Mouse (Mus musculus): ENCODE data around the gene Ifna2. TPM values are rescaled to one million over a fixed set of nuclear protein-coding genes. Genes with fewer than 3 reads are reported as not detected.

Ifna2 gene
- total RNA-seq, 2 experiments from 2014 or later: not detected

DNA sequence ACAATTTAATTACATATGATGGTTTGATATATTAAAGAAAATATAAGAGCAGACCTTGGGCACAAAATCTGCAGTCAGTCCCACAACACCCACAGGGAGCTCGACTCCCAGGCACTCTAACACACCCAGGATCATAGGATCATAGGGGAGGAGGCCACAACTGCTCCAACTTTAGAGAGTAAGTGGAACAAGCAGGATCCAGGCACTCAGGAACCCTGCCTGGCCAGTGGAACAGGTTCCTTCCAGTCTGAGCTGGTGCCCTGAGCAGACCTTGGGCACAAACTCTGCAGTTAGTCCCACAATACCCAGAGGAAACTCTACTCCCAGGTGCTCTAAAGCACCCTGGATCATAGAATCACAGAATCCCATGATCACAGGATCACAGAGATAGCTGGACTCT, 28.3 kb downstream of the Ifna2 start:
- ATAC-seq (ENCODE audit: poor library complexity, severe bottlenecking): no peak

DNA sequence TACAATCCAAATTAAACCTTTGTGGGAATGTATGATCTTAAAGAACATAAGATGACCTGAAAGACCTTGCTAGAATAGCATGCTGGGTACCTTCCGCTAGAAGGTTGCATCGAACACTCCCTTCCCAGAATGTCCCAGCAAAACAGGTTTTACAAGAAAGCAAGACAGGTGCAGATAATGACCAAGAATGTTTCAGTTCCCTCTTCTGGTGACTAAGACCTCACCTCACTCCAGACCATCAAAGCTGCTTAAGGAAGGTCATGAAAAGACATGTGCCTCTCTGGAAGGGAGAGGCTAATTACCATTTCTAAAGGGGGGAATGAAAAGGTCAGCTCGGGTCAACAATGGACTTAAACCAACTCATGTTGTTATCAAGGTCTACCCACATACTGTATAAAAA, 30.1 kb downstream of the Ifna2 start:
- ATAC-seq (ENCODE audit: poor library complexity, severe bottlenecking): no peak

DNA sequence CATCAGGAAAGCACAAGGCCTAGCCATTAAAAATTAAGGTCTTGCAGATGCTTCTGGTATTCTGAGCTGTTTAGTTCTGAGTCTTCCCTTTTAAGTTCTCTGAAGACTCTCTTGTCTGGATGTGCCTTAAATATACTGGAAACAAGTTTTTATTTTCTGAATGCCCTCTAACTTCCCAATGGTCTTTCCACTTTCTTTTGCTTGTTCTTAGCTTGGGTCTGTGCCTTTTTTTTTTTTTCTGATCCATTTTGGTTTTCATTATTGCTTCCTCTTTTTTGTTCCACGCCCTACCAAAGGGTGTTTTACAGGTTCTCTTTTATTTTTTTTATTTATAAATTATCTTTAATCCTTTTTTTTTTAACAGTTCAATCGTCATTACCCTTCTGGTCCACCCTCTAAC, 39.4 kb downstream of the Ifna2 start, which contains the start of gene Ifna13:
Gene Ifna13, minus strand, starts transcription at position 101 of the 400 bp plus-strand sequence.
- ATAC-seq (ENCODE audit: poor library complexity, severe bottlenecking): no peak

DNA sequence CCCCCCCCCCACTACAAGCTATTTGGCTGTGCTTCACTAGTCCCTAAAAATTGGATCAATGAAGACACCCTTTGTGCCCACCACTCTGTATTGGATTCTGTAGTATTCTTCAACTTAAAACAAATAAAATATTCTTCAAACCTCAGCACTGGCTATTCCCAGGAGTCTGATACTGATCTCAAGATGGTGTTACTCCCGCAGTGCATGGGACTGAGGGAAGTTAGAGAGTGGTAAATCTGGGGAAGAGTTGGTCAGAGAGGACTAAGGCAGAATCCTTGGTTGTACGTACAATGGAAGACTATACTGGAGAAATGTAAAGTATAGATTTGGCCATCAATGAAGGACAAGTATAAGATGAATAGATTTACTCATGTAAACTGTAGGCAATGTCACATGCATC, 41.2 kb downstream of the Ifna2 start:
- ATAC-seq (ENCODE audit: poor library complexity, severe bottlenecking): no peak

DNA sequence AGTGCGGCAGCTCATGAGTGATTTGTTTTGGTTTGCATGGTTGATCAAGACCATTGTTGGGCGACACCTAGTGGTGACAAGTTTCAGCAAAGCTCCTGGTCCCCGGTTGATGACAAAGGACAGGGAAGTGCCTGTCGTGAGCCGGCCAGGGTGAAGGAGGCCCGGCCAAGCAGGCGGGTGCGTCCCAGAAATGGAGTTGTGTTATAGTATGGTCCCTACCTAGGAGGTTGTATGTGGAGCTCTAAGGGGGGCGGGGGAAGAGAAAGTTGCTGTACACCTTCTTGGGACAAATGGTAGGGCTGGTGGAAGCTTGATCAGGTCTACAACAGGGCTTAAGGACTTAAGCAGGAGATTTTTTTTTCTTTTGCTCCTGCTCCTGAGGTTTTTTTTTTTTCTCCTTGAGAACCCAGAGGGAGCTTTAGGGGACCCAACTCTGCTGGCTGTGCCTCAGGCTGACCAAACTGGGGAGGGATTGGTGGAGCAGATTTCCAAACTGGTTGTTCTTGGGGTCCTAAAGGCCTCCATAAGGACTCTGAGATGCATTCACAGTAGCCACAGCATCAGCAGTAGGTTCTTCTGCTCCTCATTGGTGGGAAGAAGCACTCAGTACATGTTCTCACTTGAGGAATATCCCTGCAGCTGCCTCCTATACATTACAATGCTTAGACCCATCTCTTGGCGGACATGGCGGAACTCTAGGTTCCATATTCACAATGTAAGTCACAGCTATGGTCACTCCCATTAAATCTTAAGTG, 42.5 kb downstream of the Ifna2 start:
- ATAC-seq (ENCODE audit: poor library complexity, severe bottlenecking): peak; percentile 97

DNA sequence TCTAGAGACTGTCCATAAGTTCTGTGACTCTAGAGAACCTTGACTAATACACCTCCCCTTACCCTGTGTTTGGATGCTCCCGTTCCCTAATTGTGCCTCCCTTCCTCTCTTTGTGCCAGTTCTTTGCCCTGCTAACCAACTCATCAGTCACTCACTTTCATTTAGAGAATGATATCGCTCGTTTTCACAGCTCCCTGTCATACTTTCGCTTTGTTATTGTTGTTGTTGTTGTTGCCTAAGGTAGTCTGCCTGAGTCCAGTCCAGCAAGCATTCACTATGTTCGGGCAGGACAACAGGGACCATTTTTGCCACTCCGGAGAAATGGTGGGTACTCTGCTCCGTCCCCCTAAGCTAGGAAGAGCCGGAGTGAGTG, 43.0 kb downstream of the Ifna2 start:
- peak; percentile 19 for ATAC-seq (ENCODE audit: poor library complexity, severe bottlenecking)

DNA sequence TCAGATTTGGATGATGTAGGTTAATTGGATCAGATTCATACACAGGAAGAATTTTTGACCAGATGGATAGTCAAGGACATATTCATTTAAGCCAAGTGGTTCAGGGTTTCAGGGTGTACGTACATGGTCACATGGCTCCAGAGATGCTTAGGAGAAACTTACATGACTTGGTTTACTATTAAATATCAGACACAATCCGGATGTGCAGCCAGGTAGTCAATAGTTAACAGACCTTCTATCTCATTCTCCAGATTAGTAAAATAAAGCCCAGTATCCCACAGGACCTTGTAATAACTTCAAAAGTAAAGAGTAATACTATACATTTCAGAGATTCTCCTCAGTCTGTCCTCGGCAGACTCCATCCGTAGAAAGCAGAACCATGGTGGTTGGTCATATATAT, 49.4 kb downstream of the Ifna2 start, which contains the start of gene C87499:
Gene C87499, minus strand, starts transcription at position 101 of the 400 bp plus-strand sequence.
- no peak for ATAC-seq (ENCODE audit: poor library complexity, severe bottlenecking)

Other genes with a start within 250 kb of the Ifna2 start
Only the 30 nearest of the 33 such genes appear.
- not detected in 2 replicates for gene Ifnb1, start 161.1 kb downstream of the Ifna2 start, total RNA-seq (2015)
- gene Ifnb1, start 161.1 kb downstream of the Ifna2 start, total RNA-seq (2017): not detected in 2 replicates
- gene Ifna15, start 125.7 kb downstream of the Ifna2 start, total RNA-seq (2015): not detected in 2 replicates
- gene Ifna15, start 125.7 kb downstream of the Ifna2 start, total RNA-seq (2017): not detected in 2 replicates
- not detected in 2 replicates for gene Ifna14, start 112.1 kb downstream of the Ifna2 start, total RNA-seq (2015)
- gene Ifna14, start 112.1 kb downstream of the Ifna2 start, total RNA-seq (2017): not detected in 2 replicates
- gene Ifna9, start 91.5 kb downstream of the Ifna2 start, total RNA-seq (2015): not detected in 2 replicates
- not detected in 2 replicates for gene Ifna9, start 91.5 kb downstream of the Ifna2 start, total RNA-seq (2017)
- not detected in 2 replicates for gene Ifna12, start 80.5 kb downstream of the Ifna2 start, total RNA-seq (2015)
- not detected in 2 replicates for gene Ifna12, start 80.5 kb downstream of the Ifna2 start, total RNA-seq (2017)
- gene C87499, start 49.5 kb downstream of the Ifna2 start, total RNA-seq (2015): not detected in 2 replicates
- not detected in 2 replicates for gene C87499, start 49.5 kb downstream of the Ifna2 start, total RNA-seq (2017)
- not detected in 2 replicates for gene Ifna13, start 39.5 kb downstream of the Ifna2 start, total RNA-seq (2015)
- gene Ifna13, start 39.5 kb downstream of the Ifna2 start, total RNA-seq (2017): not detected in 2 replicates
- not detected in 2 replicates for gene Ifna16, start 7.0 kb downstream of the Ifna2 start, total RNA-seq (2015)
- gene Ifna16, start 7.0 kb downstream of the Ifna2 start, total RNA-seq (2017): not detected in 2 replicates
- not detected in 2 replicates for gene Ifnab, start 7.4 kb upstream of the Ifna2 start, total RNA-seq (2015)
- not detected in 2 replicates for gene Ifnab, start 7.4 kb upstream of the Ifna2 start, total RNA-seq (2017)
- gene Gm26566, start 37.9 kb upstream of the Ifna2 start, total RNA-seq (2015): not detected in 2 replicates
- gene Gm26566, start 37.9 kb upstream of the Ifna2 start, total RNA-seq (2017): 0.55 TPM in 1 of 2 replicates, not detected in the other
- 56.7 and 61.1 TPM in 2 replicates for gene Klhl9, start 38.6 kb upstream of the Ifna2 start, total RNA-seq (2015)
- 83.8 and 85.5 TPM in 2 replicates for gene Klhl9, start 38.6 kb upstream of the Ifna2 start, total RNA-seq (2017)
- gene Gm13271, start 71.0 kb upstream of the Ifna2 start, total RNA-seq (2015): not detected in 2 replicates
- not detected in 2 replicates for gene Gm13271, start 71.0 kb upstream of the Ifna2 start, total RNA-seq (2017)
- gene Gm13283, start 76.2 kb upstream of the Ifna2 start, total RNA-seq (2015): not detected in 2 replicates
- 0.18 and 0.20 TPM in 2 replicates for gene Gm13283, start 76.2 kb upstream of the Ifna2 start, total RNA-seq (2017)
- gene Gm13290, start 89.9 kb upstream of the Ifna2 start, total RNA-seq (2015): not detected in 2 replicates
- not detected in 2 replicates for gene Gm13290, start 89.9 kb upstream of the Ifna2 start, total RNA-seq (2017)
- gene Gm13289, start 93.0 kb upstream of the Ifna2 start, total RNA-seq (2015): not detected in 2 replicates
- not detected in 2 replicates for gene Gm13289, start 93.0 kb upstream of the Ifna2 start, total RNA-seq (2017)
- not detected in 2 replicates for gene Gm13272, start 95.9 kb upstream of the Ifna2 start, total RNA-seq (2015)
- gene Gm13272, start 95.9 kb upstream of the Ifna2 start, total RNA-seq (2017): not detected in 2 replicates
- not detected in 2 replicates for gene Ifnz, start 98.2 kb upstream of the Ifna2 start, total RNA-seq (2015)
- not detected in 2 replicates for gene Ifnz, start 98.2 kb upstream of the Ifna2 start, total RNA-seq (2017)
- gene Gm13276, start 101.8 kb upstream of the Ifna2 start, total RNA-seq (2015): not detected in 2 replicates
- gene Gm13276, start 101.8 kb upstream of the Ifna2 start, total RNA-seq (2017): not detected in 2 replicates
- gene Gm13277, start 104.7 kb upstream of the Ifna2 start, total RNA-seq (2015): not detected in 2 replicates
- not detected in 2 replicates for gene Gm13277, start 104.7 kb upstream of the Ifna2 start, total RNA-seq (2017)
- not detected in 2 replicates for gene Gm13278, start 107.6 kb upstream of the Ifna2 start, total RNA-seq (2015)
- gene Gm13278, start 107.6 kb upstream of the Ifna2 start, total RNA-seq (2017): not detected in 2 replicates
- gene Gm13275, start 110.6 kb upstream of the Ifna2 start, total RNA-seq (2015): not detected in 2 replicates
- not detected in 2 replicates for gene Gm13275, start 110.6 kb upstream of the Ifna2 start, total RNA-seq (2017)
- not detected in 2 replicates for gene Gm13279, start 113.5 kb upstream of the Ifna2 start, total RNA-seq (2015)
- gene Gm13279, start 113.5 kb upstream of the Ifna2 start, total RNA-seq (2017): not detected in 2 replicates
- gene Gm13285, start 115.8 kb upstream of the Ifna2 start, total RNA-seq (2015): not detected in 2 replicates
- gene Gm13285, start 115.8 kb upstream of the Ifna2 start, total RNA-seq (2017): not detected in 2 replicates
- not detected in 2 replicates for gene Gm13287, start 119.3 kb upstream of the Ifna2 start, total RNA-seq (2015)
- gene Gm13287, start 119.3 kb upstream of the Ifna2 start, total RNA-seq (2017): not detected in 2 replicates
- gene Gm13288, start 121.6 kb upstream of the Ifna2 start, total RNA-seq (2015): not detected in 2 replicates
- not detected in 2 replicates for gene Gm13288, start 121.6 kb upstream of the Ifna2 start, total RNA-seq (2017)
- not detected in 2 replicates for gene Ifna7, start 132.3 kb upstream of the Ifna2 start, total RNA-seq (2015)
- not detected in 2 replicates for gene Ifna7, start 132.3 kb upstream of the Ifna2 start, total RNA-seq (2017)
- gene Ifna11, start 136.0 kb upstream of the Ifna2 start, total RNA-seq (2015): not detected in 2 replicates
- gene Ifna11, start 136.0 kb upstream of the Ifna2 start, total RNA-seq (2017): not detected in 2 replicates
- not detected in 2 replicates for gene Ifna6, start 143.5 kb upstream of the Ifna2 start, total RNA-seq (2015)
- gene Ifna6, start 143.5 kb upstream of the Ifna2 start, total RNA-seq (2017): not detected in 2 replicates
- not detected in 2 replicates for gene Ifna5, start 151.6 kb upstream of the Ifna2 start, total RNA-seq (2015)
- gene Ifna5, start 151.6 kb upstream of the Ifna2 start, total RNA-seq (2017): not detected in 2 replicates
- not detected in 2 replicates for gene Ifna4, start 157.9 kb upstream of the Ifna2 start, total RNA-seq (2015)
- not detected in 2 replicates for gene Ifna4, start 157.9 kb upstream of the Ifna2 start, total RNA-seq (2017)